Mouse (Mus musculus) heart, postnatal 0 days (tissue): Measurements from ENCODE around the gene Lhfp.

Experiments used
- CTCF ChIP-seq: IDR thresholded peaks from 2 replicates; pipeline ENCODE4 v1.5.1; 2016; ENCODE audit warnings: antibody characterized with exemption, control low read depth, low read depth
- EP300 ChIP-seq: IDR thresholded peaks from 2 replicates; pipeline ENCODE4 v1.6.1; 2016; ENCODE audit warnings: antibody characterized with exemption, low read depth

DNA sequence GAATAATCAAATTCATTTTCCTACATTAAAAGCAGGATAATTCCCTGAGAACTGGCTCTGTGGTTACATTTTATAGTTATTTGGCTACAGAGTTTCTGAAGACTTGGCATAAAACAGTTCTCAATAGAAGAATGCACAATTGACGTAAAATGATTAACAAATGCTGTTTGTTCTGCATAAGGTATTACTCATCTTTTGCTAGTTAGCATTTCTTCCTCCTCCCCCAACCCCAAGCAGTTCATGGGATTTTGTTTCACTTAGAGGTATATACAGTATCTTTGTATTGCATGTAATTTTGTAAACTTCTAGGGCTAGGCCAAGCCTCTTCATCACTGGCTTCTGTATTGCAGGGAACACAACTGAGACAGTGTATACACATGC, 163.6 kb downstream of the Lhfp start:
- TF ChIP-seq CTCF, result no peak
- no peak for TF ChIP-seq EP300
